Mouse (Mus musculus) lung, adult 2 months (tissue): ENCODE data around the gene Cmklr1.

Source experiments
- CTCF ChIP-seq: fragments of 200-500 bp; IDR thresholded peaks from 2 replicates; pipeline ENCODE4 v1.5.1; 2011; ENCODE audit warnings: mild to moderate bottlenecking, low read length, control low read depth; ENCODE audit not compliant: insufficient read depth
- POLR2A ChIP-seq: fragments of 200-500 bp; IDR thresholded peaks from 2 replicates; pipeline ENCODE4 v1.6.1; 2011; ENCODE audit warnings: low read depth, mild to moderate bottlenecking, control low read depth, low read length, borderline replicate concordance; ENCODE audit errors: extremely low read depth

DNA sequence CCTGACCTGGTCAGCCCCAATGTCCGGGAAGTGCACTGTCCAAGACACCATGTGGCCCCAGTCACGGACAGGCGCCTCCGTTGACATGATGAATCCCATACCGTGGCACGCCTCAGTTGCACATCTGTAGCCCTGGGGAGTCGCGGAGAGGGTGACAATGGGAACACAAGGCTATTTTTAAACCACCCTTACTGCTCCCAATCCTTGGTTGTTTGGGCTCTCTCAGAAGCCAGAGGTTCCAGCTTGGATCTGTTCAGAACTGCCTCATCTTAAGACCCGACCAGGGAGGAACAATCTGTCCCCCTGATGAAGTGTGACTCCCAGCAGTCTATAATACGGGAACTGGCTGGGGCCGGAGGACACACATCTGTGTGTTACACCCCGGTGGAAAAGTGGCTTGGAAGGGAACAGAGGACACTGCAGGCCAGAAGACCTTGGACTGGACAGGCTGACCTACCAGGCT is 38.4 kb downstream of the Cmklr1 start:
- TF ChIP-seq POLR2A, result no peak
- TF ChIP-seq CTCF, result no peak
